ENCODE assay signal across 8 mouse cellular contexts in genomic region chr17:21473362-21474190, GRCm38 (mm10). TPM values are rescaled to one million over a fixed set of nuclear protein-coding genes. Genes with fewer than 3 reads are reported as not detected.
A peak's percentile ranks its signal among the peaks of the same experiment; 100 is the strongest.
DNase-seq lines count a peak whose midpoint lies in the region; ATAC-seq and TF ChIP-seq lines count a peak whose summit lies in the region.

No protein-coding gene starts in this region.

- no peak overlapping the region for H3K4me3 ChIP-seq in left cerebral cortex, adult 2 months
- no peak overlapping the region for H3K4me3 ChIP-seq in lung, embryonic 16.5 days (ENCODE audit: low read length)

- no peak; the same call in none of the 2 replicates for TF ChIP-seq CTCF in left cerebral cortex, adult 2 months (IDR thresholded peaks at IDR 0.05)

- peak overlapping the region; percentile 33 for H3K4me2 ChIP-seq in lung, embryonic 16.5 days (ENCODE audit: low read depth, low read length)

- no peaks in the 10 kb centered on the region for H3K9me3 ChIP-seq in lung, embryonic 16.5 days (ENCODE audit: control insufficient read depth, low read length)

- no peak overlapping the region for H3K9ac ChIP-seq in lung, embryonic 16.5 days (ENCODE audit: low read length)

- peaks cover 9% of the 10 kb centered on the region; the same call in 1 of the 2 replicates for H3K4me1 ChIP-seq in lung, embryonic 16.5 days (replicated peaks; ENCODE audit: control insufficient read depth, insufficient read depth, low read length)

- intact Hi-C loops in left cerebral cortex, postnatal 14 days (cut with DNase I) = no loop called here
- intact Hi-C loops in left cerebral cortex, adult 2 months (cut with DNase I) = no loop called here

- peak; percentile 97 for ATAC-seq in lung, embryonic 16.5 days (ENCODE audit: low read depth)

- H3K36me3 ChIP-seq in lung, embryonic 16.5 days (ENCODE audit: control insufficient read depth, insufficient read depth, low read length) = no peaks in the 10 kb centered on the region

- H3K27me3 ChIP-seq in lung, embryonic 16.5 days (ENCODE audit: control insufficient read depth, insufficient read depth, low read depth, low read length) = no peaks in the 10 kb centered on the region

- H3K27ac ChIP-seq in left cerebral cortex, adult 2 months = no peak overlapping the region
- H3K27ac ChIP-seq in lung, embryonic 16.5 days (ENCODE audit: low read length) = peak overlapping the region; percentile 91

- peak; percentile 3 to 43 for DNase-seq in left cerebral cortex, postnatal 14 days (ENCODE audit: low spot score in 2 of 2)
- DNase-seq in left cerebral cortex, adult 2 months (ENCODE audit: extremely low spot score in 1 of 2, low spot score in 2 of 2) = no peak
- peak; percentile 36 for DNase-seq in brain, adult 2 months (ENCODE audit: low read depth, low spot score)
- DNase-seq in kidney, adult 11 months = peak; percentile 78
- no peak for DNase-seq in layer of hippocampus, postnatal 14 days (ENCODE audit: low spot score in 2 of 2)
- no peak for DNase-seq in layer of hippocampus, postnatal 10 days (ENCODE audit: low spot score in 2 of 2)
- no peak for DNase-seq in spleen, postnatal 14 days (ENCODE audit: low spot score in 2 of 2)

- 19% methylated on average over 14 of the region's 14 CpGs for WGBS in lung, embryonic 16.5 days

RNA-seq across cellular contexts. Expression of gene Zfp53, which starts 15.2 kb away (rescaled TPM):
- 1 to 10 TPM; 3.3 to 3.8 TPM for total RNA-seq in left cerebral cortex, postnatal 14 days (2021)
- 1 to 10 TPM; 4.0 to 5.1 TPM for total RNA-seq in left cerebral cortex, adult 2 months (2021)
- 12.0 and 12.5 TPM in 2 replicates for polyA plus RNA-seq in lung, embryonic 16.5 days (2015; fragmentation: Nextera tagmentation; extraction: Ambion mirVana)
- 1 to 10 TPM; 4.0 TPM for total RNA-seq in layer of hippocampus, postnatal 14 days (2021)
- total RNA-seq in layer of hippocampus, postnatal 10 days (2021) = 1 to 10 TPM; 4.9 to 5.4 TPM

RNA-seq across cellular contexts. Expression of gene Zfp51, which starts 23.4 kb away (rescaled TPM):
- total RNA-seq in left cerebral cortex, postnatal 14 days (2021) = 1 to 10 TPM; 4.0 to 4.2 TPM
- 1 to 10 TPM; 4.0 to 4.6 TPM for total RNA-seq in left cerebral cortex, adult 2 months (2021)
- 15.0 and 17.1 TPM in 2 replicates for polyA plus RNA-seq in lung, embryonic 16.5 days (2015; fragmentation: Nextera tagmentation; extraction: Ambion mirVana)
- 1 to 10 TPM; 3.8 to 3.9 TPM for total RNA-seq in layer of hippocampus, postnatal 14 days (2021)
- 1 to 10 TPM; 3.3 to 3.5 TPM for total RNA-seq in layer of hippocampus, postnatal 10 days (2021)

RNA-seq across cellular contexts. Expression of gene Zfp54, which starts 50.5 kb away (rescaled TPM):
- total RNA-seq in left cerebral cortex, postnatal 14 days (2021) = under 1 TPM; 0.59 to 0.63 TPM
- total RNA-seq in left cerebral cortex, adult 2 months (2021) = 1 to 10 TPM; 1.0 to 1.3 TPM
- 6.9 and 8.8 TPM in 2 replicates for polyA plus RNA-seq in lung, embryonic 16.5 days (2015; fragmentation: Nextera tagmentation; extraction: Ambion mirVana)
- 1 to 10 TPM in 1 of 2 experiments, under 1 TPM in 1; 0.81 to 1.2 TPM for total RNA-seq in layer of hippocampus, postnatal 14 days (2021)
- 1 to 10 TPM; 1.6 TPM for total RNA-seq in layer of hippocampus, postnatal 10 days (2021)

Comparison
In these comparisons a context has a peak if more than half of its experiments do, and no peak if none do; other contexts are left out.
1. DNase-seq: peak in left cerebral cortex, postnatal 14 days (2 of 2), brain, adult 2 months (single experiment) and kidney, adult 11 months (single experiment); none in left cerebral cortex, adult 2 months (0 of 2), layer of hippocampus, postnatal 14 days (0 of 2), layer of hippocampus, postnatal 10 days (0 of 2) and spleen, postnatal 14 days (0 of 2).